Mouse (Mus musculus) left cerebral cortex, adult 2 months (tissue): ENCODE measurements around the gene Slfn1. TPM values are rescaled to one million over a fixed set of nuclear protein-coding genes. Genes with fewer than 3 reads are reported as not detected.
"Not testable (repeated sequence)": the region's sequence is repeated elsewhere in the genome, so short reads cannot be mapped to it uniquely, and the experiment has no call there.

Experiments used
- DNase-seq, 2 experiments: peaks; one replicate each; pipeline ENCODE4 v3.0.0; 2021 to 2022; ENCODE audit warnings: low spot score in 2 of 2, mixed read lengths in 1 of 2; ENCODE audit errors: extremely low spot score in 1 of 2
- H3K27ac ChIP-seq: fragments of 200-600 bp; 2 replicates; pipeline ENCODE4 v1.8.1; 2022
- H3K4me3 ChIP-seq: fragments of 200-600 bp; 2 replicates; pipeline ENCODE4 v1.8.1; 2022
- CTCF ChIP-seq: fragments of 200-600 bp; IDR thresholded peaks from 2 replicates; pipeline ENCODE4 v1.8.1; 2022; ENCODE audit warnings: antibody characterized with exemption, mild to moderate bottlenecking, moderate library complexity
- intact Hi-C: fragments of 180-260 bp; cut with DNase I; formaldehyde crosslinking; loops from one replicate; pipeline ENCODE4 v1.15.1; 2025
- total RNA-seq, 2 experiments: library from RNA; stranded (reverse); gene quantifications; 2 replicates each; pipeline ENCODE4 v1.2.3; 2021

Slfn1 gene
- total RNA-seq, 2 experiments from 2014 or later: not detected

- no peak for DNase-seq
- Histone ChIP-seq H3K4me3 (no peak overlapping the region), H3K27ac (no peak overlapping the region)
- TF ChIP-seq CTCF: no peak
- intact Hi-C loops: no loop called here
Observed at GRCm38 (mm10) chr11:83118056-83118455, 1.4 kb downstream of the Slfn1 start.

- Histone ChIP-seq H3K27ac (no peak overlapping the region), H3K4me3 (no peak overlapping the region)
- no peak for TF ChIP-seq CTCF
- DNase-seq: no peak
- intact Hi-C loops: no loop called here
Observed at GRCm38 (mm10) chr11:83121131-83121685, 4.6 kb downstream of the Slfn1 start.

DNA sequence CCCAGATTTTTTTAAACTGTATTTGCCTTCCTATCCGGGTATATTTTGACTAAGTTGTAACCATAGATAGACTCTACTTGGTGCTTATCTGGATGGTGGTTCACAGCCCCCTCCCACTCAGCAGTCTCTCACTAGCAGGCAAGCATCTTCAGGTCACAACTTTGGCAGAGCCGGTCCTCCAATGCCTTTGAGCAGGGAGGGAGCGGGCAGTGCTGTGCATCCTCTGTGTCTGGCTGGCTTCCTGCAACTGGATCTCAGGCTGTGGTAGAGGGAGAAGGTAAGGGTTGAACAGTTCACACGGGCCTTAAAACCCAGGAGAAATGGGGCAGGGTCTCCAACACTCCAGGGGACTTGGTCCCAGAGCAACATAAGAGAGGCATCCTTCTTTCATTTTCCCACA is 6.5 kb downstream of the Slfn1 start:
- TF ChIP-seq CTCF: no peak
- DNase-seq: no peak
- intact Hi-C loops: no loop called here

GRCm38 (mm10) chr11:83124906-83125305 is 8.3 kb downstream of the Slfn1 start:
- TF ChIP-seq CTCF: no peak
- no peak overlapping the region for H3K4me3 ChIP-seq
- intact Hi-C loops: no loop called here

More for the DNA sequence above, 6.5 kb downstream of the Slfn1 start:
- H3K27ac ChIP-seq: no peak overlapping the region
- no peak overlapping the region for H3K4me3 ChIP-seq

GRCm38 (mm10) chr11:83125633-83126032 is 9.0 kb downstream of the Slfn1 start:
- H3K27ac ChIP-seq, H3K4me3 ChIP-seq, DNase-seq, intact Hi-C loops: not testable (repeated sequence)

More at GRCm38 (mm10) chr11:83124906-83125305, 8.3 kb downstream of the Slfn1 start:
- H3K27ac ChIP-seq: no peak overlapping the region
- no peak for DNase-seq

- intact Hi-C loops, H3K4me3 ChIP-seq, H3K27ac ChIP-seq, DNase-seq: not testable (repeated sequence)
Observed at GRCm38 (mm10) chr11:83137253-83137652, 20.6 kb downstream of the Slfn1 start.

DNA sequence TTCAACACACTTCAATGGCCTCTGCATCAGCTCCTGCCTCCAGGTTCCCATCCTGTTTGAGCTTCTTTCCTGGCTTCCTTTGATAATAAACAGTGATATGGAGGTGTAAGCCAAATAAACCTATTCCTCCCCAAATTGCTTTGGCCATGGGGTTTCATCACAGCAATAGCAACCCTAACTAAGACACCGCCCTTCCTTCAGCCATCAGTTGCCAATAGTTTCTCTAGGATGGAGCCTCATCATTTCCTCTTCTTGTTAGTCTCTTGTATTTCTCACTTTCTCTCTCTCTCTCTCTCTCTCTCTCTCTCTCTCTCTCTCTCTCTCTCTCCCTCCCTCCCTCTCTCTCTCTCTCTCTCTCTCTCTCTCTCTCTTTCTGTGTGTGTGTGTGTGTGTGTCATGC is 32.3 kb downstream of the Slfn1 start:
- H3K4me3 ChIP-seq, intact Hi-C loops, H3K27ac ChIP-seq, DNase-seq: not testable (repeated sequence)

Other genes starting within 250 kb of the Slfn1 start
- 1 to 10 TPM; 8.8 to 9.1 TPM for gene Rffl, start 245.6 kb upstream of the Slfn1 start, total RNA-seq
- gene Rad51d, start 226.2 kb upstream of the Slfn1 start, total RNA-seq: 10 to 100 TPM; 16.9 to 19.8 TPM
- not detected for gene Fndc8, start 224.7 kb upstream of the Slfn1 start, total RNA-seq
- 10 to 100 TPM; 41.0 to 45.8 TPM for gene Nle1, start 208.4 kb upstream of the Slfn1 start, total RNA-seq
- gene Unc45b, start 206.3 kb upstream of the Slfn1 start, total RNA-seq: 1 to 10 TPM; 1.3 to 2.0 TPM
- 1 to 10 TPM; 2.7 to 5.5 TPM for gene Slfn5, start 165.5 kb upstream of the Slfn1 start, total RNA-seq
- under 1 TPM; 0.26 to 0.45 TPM for gene Slfn9, start 125.0 kb upstream of the Slfn1 start, total RNA-seq
- gene Slfn8, start 96.0 kb upstream of the Slfn1 start, total RNA-seq: under 1 TPM; 0.26 to 0.61 TPM
- gene Slfn2, start 51.7 kb upstream of the Slfn1 start, total RNA-seq: 1 to 10 TPM; 1.1 to 1.6 TPM
- gene Slfn4, start 58.3 kb downstream of the Slfn1 start, total RNA-seq: under 1 TPM in 1 of 2 experiments, not detected in 1; 0.11 TPM
- gene Slfn3, start 74.5 kb downstream of the Slfn1 start, total RNA-seq: under 1 TPM; 0.18 to 0.68 TPM
- not detected for gene Slfn14, start 169.9 kb downstream of the Slfn1 start, total RNA-seq
- 100 to 1,000 TPM; 281 to 296 TPM for gene Ap2b1, start 182.2 kb downstream of the Slfn1 start, total RNA-seq
- 10 to 100 TPM in 1 of 2 experiments, 1 to 10 TPM in 1; 9.4 to 13.9 TPM for gene Pex12, start 185.7 kb downstream of the Slfn1 start, total RNA-seq